Mouse (Mus musculus): Measurements from ENCODE around the gene Mc1r. TPM values are rescaled to one million over a fixed set of nuclear protein-coding genes. Genes with fewer than 3 reads are reported as not detected.
"Not testable (repeated sequence)": the region's sequence is repeated elsewhere in the genome, so short reads cannot be mapped to it uniquely, and the experiment has no call there.

Mc1r gene
- polyA plus RNA-seq, 1 experiment from 2014 or later = not detected

- Histone ChIP-seq H3K9me3 (no peaks in the 10 kb centered on the region), H3K4me3 (no peak overlapping the region), H3K9ac (no peak overlapping the region), H3K36me3 (no peaks in the 10 kb centered on the region), H3K4me1 (peaks cover 7% of the 10 kb centered on the region; the same call in 1 of the 2 replicates), H3K27me3 (no peaks in the 10 kb centered on the region; the same call in 1 of the 2 replicates), H3K4me2 (no peak overlapping the region), H3K27ac (no peak overlapping the region)
- no peak for ATAC-seq (ENCODE audit: borderline replicate concordance, extremely low read depth, low FRiP score, low TSS enrichment)
- WGBS = 85% methylated on average over 2 of the region's 2 CpGs
These were observed 34.9 kb downstream of the Mc1r start for GRCm38 (mm10) chr8:123441788-123442187.

- Histone ChIP-seq H3K27me3 (no peaks in the 10 kb centered on the region; the same call in 1 of the 2 replicates), H3K9ac (no peak overlapping the region), H3K36me3 (no peaks in the 10 kb centered on the region), H3K4me2 (peak overlapping the region; percentile 66; the same call in 1 of the 2 replicates), H3K9me3 (no peaks in the 10 kb centered on the region), H3K4me1 (peaks cover 7% of the 10 kb centered on the region; the same call in 1 of the 2 replicates), H3K4me3 (peak overlapping the region; percentile 69), H3K27ac (no peak overlapping the region)
- WGBS = 78% methylated on average over 5 of the region's 5 CpGs
- no peak for ATAC-seq (ENCODE audit: borderline replicate concordance, extremely low read depth, low FRiP score, low TSS enrichment)
These were observed 35.4 kb downstream of the Mc1r start for GRCm38 (mm10) chr8:123442351-123442750.

- WGBS = 1% methylated on average over 41 of the region's 41 CpGs
- peak overlapping the region; percentile 69 for H3K4me3 ChIP-seq
- peak overlapping the region; percentile 75 for H3K9ac ChIP-seq
- H3K27ac ChIP-seq = 0 out of 2 replicates have a peak overlapping the region, but pooled peaks have one; percentile 51
- H3K36me3 ChIP-seq = no peaks in the 10 kb centered on the region
- H3K4me1 ChIP-seq = peaks cover 7% of the 10 kb centered on the region; the same call in 1 of the 2 replicates
- H3K27me3 ChIP-seq = no peaks in the 10 kb centered on the region; the same call in 1 of the 2 replicates
- peak overlapping the region; percentile 66 for H3K4me2 ChIP-seq
- no peaks in the 10 kb centered on the region for H3K9me3 ChIP-seq
- ATAC-seq (ENCODE audit: borderline replicate concordance, extremely low read depth, low FRiP score, low TSS enrichment) = peak; percentile 96; the same call in 1 of the 2 replicates
These were observed 36.1 kb downstream of the Mc1r start for GRCm38 (mm10) chr8:123442871-123443575.

GRCm38 (mm10) chr8:123443576-123443921 is 36.6 kb downstream of the Mc1r start:
- Histone ChIP-seq H3K36me3 (no peaks in the 10 kb centered on the region), H3K4me2 (peak overlapping the region; percentile 66), H3K27me3 (no peaks in the 10 kb centered on the region; the same call in 1 of the 2 replicates), H3K4me1 (peaks cover 7% of the 10 kb centered on the region; the same call in 1 of the 2 replicates), H3K9ac (peak overlapping the region; percentile 75), H3K27ac (no peak overlapping the region), H3K9me3 (no peaks in the 10 kb centered on the region), H3K4me3 (peak overlapping the region; percentile 69)
- ATAC-seq (ENCODE audit: borderline replicate concordance, extremely low read depth, low FRiP score, low TSS enrichment) = 0 out of 2 replicates have a peak, but pooled peaks have one; percentile 3
- 23% methylated on average over 4 of the region's 4 CpGs for WGBS

GRCm38 (mm10) chr8:123444131-123444530 is 37.2 kb downstream of the Mc1r start:
- H3K4me2 ChIP-seq = no peak overlapping the region
- peaks cover 7% of the 10 kb centered on the region; the same call in 1 of the 2 replicates for H3K4me1 ChIP-seq
- H3K9ac ChIP-seq = no peak overlapping the region
- no peak for ATAC-seq (ENCODE audit: borderline replicate concordance, extremely low read depth, low FRiP score, low TSS enrichment)
- peak overlapping the region; percentile 69; the same call in 1 of the 2 replicates for H3K4me3 ChIP-seq
- 83% methylated on average over 6 of the region's 6 CpGs for WGBS
- H3K27me3 ChIP-seq = no peaks in the 10 kb centered on the region; the same call in 1 of the 2 replicates
- no peak overlapping the region for H3K27ac ChIP-seq
- H3K36me3 ChIP-seq = no peaks in the 10 kb centered on the region
- no peaks in the 10 kb centered on the region for H3K9me3 ChIP-seq

GRCm38 (mm10) chr8:123445981-123446380 is 39.1 kb downstream of the Mc1r start:
- no peak overlapping the region for H3K27ac ChIP-seq
- H3K4me2 ChIP-seq = no peak overlapping the region
- no peaks in the 10 kb centered on the region; the same call in 1 of the 2 replicates for H3K27me3 ChIP-seq
- 0 out of 2 replicates have a peak, but pooled peaks cover 2% of the 10 kb centered on the region for H3K36me3 ChIP-seq
- no peak overlapping the region for H3K9ac ChIP-seq
- H3K9me3 ChIP-seq = no peaks in the 10 kb centered on the region
- peaks cover 7% of the 10 kb centered on the region; the same call in 1 of the 2 replicates for H3K4me1 ChIP-seq
- WGBS = 77% methylated on average over 10 of the region's 10 CpGs
- no peak overlapping the region for H3K4me3 ChIP-seq
- no peak for ATAC-seq (ENCODE audit: borderline replicate concordance, extremely low read depth, low FRiP score, low TSS enrichment)

GRCm38 (mm10) chr8:123446799-123447198 is 39.9 kb downstream of the Mc1r start:
- no peak overlapping the region for H3K9ac ChIP-seq
- H3K36me3 ChIP-seq = 0 out of 2 replicates have a peak, but pooled peaks cover 2% of the 10 kb centered on the region
- no peak for ATAC-seq (ENCODE audit: borderline replicate concordance, extremely low read depth, low FRiP score, low TSS enrichment)
- H3K9me3 ChIP-seq = no peaks in the 10 kb centered on the region
- H3K27ac ChIP-seq = no peak overlapping the region
- no peak overlapping the region for H3K4me2 ChIP-seq
- peaks cover 7% of the 10 kb centered on the region; the same call in 1 of the 2 replicates for H3K4me1 ChIP-seq
- no peaks in the 10 kb centered on the region; the same call in 1 of the 2 replicates for H3K27me3 ChIP-seq
- no peak overlapping the region for H3K4me3 ChIP-seq
- WGBS = 65% methylated on average over 6 of the region's 6 CpGs

- no peak overlapping the region for H3K4me2 ChIP-seq
- H3K9me3 ChIP-seq = no peaks in the 10 kb centered on the region
- no peaks in the 10 kb centered on the region for H3K27me3 ChIP-seq
- peaks cover 24% of the 10 kb centered on the region for H3K36me3 ChIP-seq
- H3K27ac ChIP-seq = no peak overlapping the region
- ATAC-seq (ENCODE audit: borderline replicate concordance, extremely low read depth, low FRiP score, low TSS enrichment) = no peak
- no peak overlapping the region for H3K9ac ChIP-seq
- WGBS = 83% methylated on average over 5 of the region's 5 CpGs
- H3K4me1 ChIP-seq = no peaks in the 10 kb centered on the region
- no peak overlapping the region for H3K4me3 ChIP-seq
These were observed 43.9 kb downstream of the Mc1r start for GRCm38 (mm10) chr8:123450783-123451182.

- 94% methylated on average over 12 of the region's 12 CpGs for WGBS
- peaks cover 24% of the 10 kb centered on the region for H3K36me3 ChIP-seq
- not testable (repeated sequence) for H3K4me3 ChIP-seq; H3K9me3 ChIP-seq; H3K4me1 ChIP-seq; H3K27me3 ChIP-seq; ATAC-seq (ENCODE audit: borderline replicate concordance, extremely low read depth, low FRiP score, low TSS enrichment); H3K27ac ChIP-seq; H3K4me2 ChIP-seq; H3K9ac ChIP-seq
These were observed 44.8 kb downstream of the Mc1r start for GRCm38 (mm10) chr8:123451747-123452146.

- Histone ChIP-seq H3K27me3 (no peaks in the 10 kb centered on the region), H3K36me3 (peaks cover 24% of the 10 kb centered on the region), H3K4me1 (no peaks in the 10 kb centered on the region), H3K9ac (no peak overlapping the region), H3K4me2 (no peak overlapping the region), H3K9me3 (no peaks in the 10 kb centered on the region), H3K27ac (no peak overlapping the region), H3K4me3 (no peak overlapping the region)
- no peak for ATAC-seq (ENCODE audit: borderline replicate concordance, extremely low read depth, low FRiP score, low TSS enrichment)
- WGBS = 73% methylated on average over 4 of the region's 4 CpGs
These were observed 45.2 kb downstream of the Mc1r start for GRCm38 (mm10) chr8:123452149-123452548.

- H3K36me3 ChIP-seq = peaks cover 24% of the 10 kb centered on the region
- no peak for ATAC-seq (ENCODE audit: borderline replicate concordance, extremely low read depth, low FRiP score, low TSS enrichment)
- no peaks in the 10 kb centered on the region for H3K4me1 ChIP-seq
- H3K9ac ChIP-seq = no peak overlapping the region
- no peak overlapping the region for H3K4me3 ChIP-seq
- no peak overlapping the region for H3K4me2 ChIP-seq
- no peaks in the 10 kb centered on the region for H3K27me3 ChIP-seq
- H3K9me3 ChIP-seq = no peaks in the 10 kb centered on the region
- 71% methylated on average over 7 of the region's 7 CpGs for WGBS
- H3K27ac ChIP-seq = no peak overlapping the region
These were observed 46.4 kb downstream of the Mc1r start for GRCm38 (mm10) chr8:123453291-123453690.

GRCm38 (mm10) chr8:123453951-123454350 is 47.0 kb downstream of the Mc1r start:
- 80% methylated on average over 5 of the region's 5 CpGs for WGBS
- Histone ChIP-seq H3K4me1 (no peaks in the 10 kb centered on the region), H3K36me3 (peaks cover 30% of the 10 kb centered on the region)

More at GRCm38 (mm10) chr8:123453951-123454350, 47.0 kb downstream of the Mc1r start:
- Histone ChIP-seq H3K9ac (no peak overlapping the region), H3K27ac (no peak overlapping the region), H3K4me3 (no peak overlapping the region), H3K4me2 (no peak overlapping the region), H3K9me3 (no peaks in the 10 kb centered on the region), H3K27me3 (no peaks in the 10 kb centered on the region)
- no peak for ATAC-seq (ENCODE audit: borderline replicate concordance, extremely low read depth, low FRiP score, low TSS enrichment)
